Mouse (Mus musculus) liver, postnatal 0 days (tissue): ENCODE data around the gene Hectd2. TPM values are rescaled to one million over a fixed set of nuclear protein-coding genes. Genes with fewer than 3 reads are reported as not detected.

Experiments
- ATAC-seq: fragments of 200-750 bp; cut with Nextera tagmentation; 2 replicates; pipeline ENCODE4 v1.8.0; 2017; ENCODE audit warnings: mild to moderate bottlenecking, moderate library complexity
- DNase-seq: peaks from one replicate; pipeline ENCODE4 v3.0.0-alpha.2; 2016
- H3K27ac ChIP-seq: fragments of 300-500 bp; sonication (generic); 2 replicates; pipeline ENCODE4 v1.5.1; 2014; ENCODE audit warnings: antibody characterized with exemption, moderate library complexity, mild to moderate bottlenecking, low read depth
- H3K27me3 ChIP-seq: fragments of 300-500 bp; sonication (generic); 2 replicates; pipeline ENCODE4 v1.6.1; 2014; ENCODE audit warnings: low read length, control low read depth, mixed read lengths; ENCODE audit not compliant: insufficient read depth
- H3K36me3 ChIP-seq: fragments of 300-500 bp; sonication (generic); replicated peaks from 2 replicates; pipeline ENCODE4 v1.6.1; 2014; ENCODE audit warnings: mild to moderate bottlenecking, control low read depth, low read length, moderate library complexity, mixed read lengths; ENCODE audit not compliant: insufficient read depth
- H3K4me1 ChIP-seq: fragments of 300-500 bp; sonication (generic); 2 replicates; pipeline ENCODE4 v1.6.1; 2014; ENCODE audit warnings: antibody characterized with exemption, mild to moderate bottlenecking, control low read depth; ENCODE audit not compliant: insufficient read depth
- H3K4me2 ChIP-seq: fragments of 300-500 bp; sonication (generic); 2 replicates; pipeline ENCODE4 v1.6.1; 2014; ENCODE audit warnings: low read depth, mild to moderate bottlenecking, low read length, moderate library complexity, mixed read lengths
- H3K4me3 ChIP-seq: fragments of 300-500 bp; sonication (generic); 2 replicates; pipeline ENCODE4 v1.5.1; 2014; ENCODE audit warnings: low read depth, low read length
- H3K9ac ChIP-seq: fragments of 300-500 bp; sonication (generic); replicated peaks from 2 replicates; pipeline ENCODE4 v1.6.1; 2014; ENCODE audit warnings: mild to moderate bottlenecking, moderate library complexity
- H3K9me3 ChIP-seq: fragments of 300-500 bp; sonication (generic); 2 replicates; pipeline ENCODE4 v1.6.1; 2016; ENCODE audit warnings: mild to moderate bottlenecking, control low read depth, low read length, mixed read lengths
- CTCF ChIP-seq: sonication (generic); IDR thresholded peaks from 2 replicates; pipeline ENCODE4 v1.5.1; 2016; ENCODE audit warnings: antibody characterized with exemption, low read depth
- EP300 ChIP-seq: IDR thresholded peaks from 2 replicates; pipeline ENCODE4 v1.6.1; 2016; ENCODE audit warnings: antibody characterized with exemption, low read depth, mild to moderate bottlenecking
- WGBS: fragments of 180-500 bp; shearing (Covaris S2); extraction: QIAGEN DNeasy Blood & Tissue Kit; methylation state at CpG from one replicate; pipeline ENCODE4 v1.1.7; 2014; ENCODE audit not compliant: insufficient replicate concordance; 5-methylcytosine and 5-hydroxymethylcytosine counted together
- polyA plus RNA-seq: library from polyadenylated mRNA; unstranded; fragments of >200 nt; fragmentation: Nextera tagmentation; extraction: Ambion mirVana; gene quantifications from 2 replicates; pipeline ENCODE4 v1.2.1, GENCODE M21; 2015

Hectd2 gene
- polyA plus RNA-seq, 1 experiment from 2014 or later = 1.00 TPM

GRCm38 (mm10) chr19:36637223-36637622 lies 82.8 kb downstream of the Hectd2 start:
- TF ChIP-seq EP300 (no peak), CTCF (no peak)

GRCm38 (mm10) chr19:36637948-36638587 lies 83.6 kb downstream of the Hectd2 start:
- H3K9me3 ChIP-seq = no peaks in the 10 kb centered on the region
- ATAC-seq = peak; percentile 64
- H3K27me3 ChIP-seq = no peaks in the 10 kb centered on the region
- H3K4me3 ChIP-seq = no peak overlapping the region
- no peaks in the 10 kb centered on the region for H3K36me3 ChIP-seq
- TF ChIP-seq EP300 (no peak), CTCF (no peak)
- no peak for DNase-seq
- 65% methylated on average over 7 of the region's 7 CpGs for WGBS
- H3K4me1 ChIP-seq = peaks cover 15% of the 10 kb centered on the region
- no peak overlapping the region for H3K4me2 ChIP-seq
- no peak overlapping the region for H3K9ac ChIP-seq
- peak overlapping the region; percentile 22; the same call in 1 of the 2 replicates for H3K27ac ChIP-seq

More at GRCm38 (mm10) chr19:36637223-36637622, 82.8 kb downstream of the Hectd2 start:
- Histone ChIP-seq H3K36me3 (no peaks in the 10 kb centered on the region), H3K9ac (no peak overlapping the region), H3K27me3 (no peaks in the 10 kb centered on the region), H3K9me3 (no peaks in the 10 kb centered on the region), H3K27ac (no peak overlapping the region), H3K4me3 (no peak overlapping the region), H3K4me2 (no peak overlapping the region), H3K4me1 (peaks cover 20% of the 10 kb centered on the region)
- ATAC-seq = no peak
- 77% methylated on average over 3 of the region's 3 CpGs for WGBS
- no peak for DNase-seq

DNA sequence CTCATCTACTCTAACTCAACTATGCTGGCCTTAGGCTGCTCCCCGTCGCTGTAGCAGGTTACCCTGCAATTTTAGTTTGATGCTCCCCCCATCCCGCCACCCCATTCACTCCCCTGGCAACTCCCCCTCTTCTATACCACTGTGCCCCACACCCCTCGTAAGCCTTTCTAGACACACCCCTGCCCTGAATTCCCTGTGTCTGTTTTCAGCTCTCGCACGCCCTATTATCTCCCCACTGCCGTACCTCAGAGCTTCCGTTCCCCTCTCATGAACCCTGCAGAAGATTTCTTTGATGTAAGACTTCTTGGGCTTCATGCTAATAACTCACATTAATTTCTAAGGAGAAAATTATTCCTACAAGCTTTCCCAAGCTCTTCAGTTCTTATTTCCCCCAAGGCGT lies 84.6 kb downstream of the Hectd2 start:
- WGBS = 81% methylated on average over 9 of the region's 9 CpGs
- Histone ChIP-seq H3K4me3 (no peak overlapping the region), H3K27me3 (no peaks in the 10 kb centered on the region), H3K36me3 (no peaks in the 10 kb centered on the region), H3K9me3 (no peaks in the 10 kb centered on the region), H3K9ac (no peak overlapping the region), H3K27ac (no peak overlapping the region), H3K4me1 (peaks cover 11% of the 10 kb centered on the region), H3K4me2 (no peak overlapping the region)
- DNase-seq (no peak), ATAC-seq (no peak)
- TF ChIP-seq CTCF (no peak), EP300 (no peak)

DNA sequence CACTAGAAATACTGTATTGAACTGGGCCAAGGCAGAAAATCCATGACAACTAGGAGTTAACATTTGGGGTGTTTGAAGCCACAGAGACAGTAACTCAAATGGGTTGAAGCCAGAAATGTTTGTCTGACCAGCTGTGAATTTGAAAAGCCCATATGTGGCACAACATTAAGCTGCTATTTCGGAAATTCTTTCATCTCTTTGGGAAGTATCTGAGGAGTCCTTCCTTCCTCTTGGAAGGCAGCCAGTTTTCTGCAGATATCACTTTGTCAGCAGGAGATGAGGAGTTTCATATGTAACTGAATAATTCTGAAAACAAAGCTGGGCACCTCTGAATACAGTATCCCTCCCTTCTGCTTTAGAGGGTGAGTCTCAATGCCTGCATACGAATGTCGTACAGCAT lies 86.7 kb downstream of the Hectd2 start:
- DNase-seq (no peak), ATAC-seq (no peak)

DNA sequence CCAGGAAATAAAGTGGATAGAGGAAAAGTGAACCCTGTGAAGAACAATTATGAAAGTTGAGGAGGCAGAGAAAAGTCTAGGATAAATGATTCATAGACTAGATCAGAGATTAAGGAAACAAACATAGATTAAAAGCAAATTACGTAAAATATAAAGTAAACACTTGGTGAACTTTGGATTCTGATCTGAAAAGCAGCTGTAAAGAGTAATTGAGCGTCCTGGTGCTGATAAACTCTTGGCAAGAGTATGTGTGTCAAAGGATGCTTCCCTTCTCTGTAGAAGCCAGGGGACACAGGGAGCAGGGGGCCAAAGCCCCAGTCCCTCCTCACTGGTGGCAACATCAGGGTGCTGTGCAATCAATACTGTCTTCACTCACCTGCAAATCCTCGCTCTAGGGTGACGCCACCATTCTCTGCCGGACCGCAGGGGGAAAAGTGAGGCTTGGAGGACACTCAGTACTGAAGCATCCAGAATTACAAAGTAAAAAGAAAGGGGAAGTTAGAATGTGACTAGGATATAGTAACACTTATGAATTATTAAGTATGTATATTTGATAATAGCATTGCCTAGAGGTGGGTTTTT lies 91.0 kb downstream of the Hectd2 start:
- no peaks in the 10 kb centered on the region for H3K36me3 ChIP-seq
- WGBS = 64% methylated on average over 6 of the region's 6 CpGs
- H3K9me3 ChIP-seq = no peaks in the 10 kb centered on the region
- ATAC-seq = peak; percentile 47; the same call in 1 of the 2 replicates
- no peak overlapping the region for H3K4me3 ChIP-seq
- no peak overlapping the region for H3K27ac ChIP-seq
- H3K4me1 ChIP-seq = peaks cover 9% of the 10 kb centered on the region
- no peak overlapping the region for H3K4me2 ChIP-seq
- no peaks in the 10 kb centered on the region for H3K27me3 ChIP-seq
- DNase-seq = no peak
- TF ChIP-seq CTCF = no peak
- no peak; the same call in 1 of the 2 replicates for TF ChIP-seq EP300
- H3K9ac ChIP-seq = no peak overlapping the region

More for the DNA sequence above, 86.7 kb downstream of the Hectd2 start:
- Histone ChIP-seq H3K4me1 (peaks cover 7% of the 10 kb centered on the region), H3K9ac (no peak overlapping the region), H3K4me2 (no peak overlapping the region), H3K36me3 (no peaks in the 10 kb centered on the region), H3K27ac (no peak overlapping the region), H3K9me3 (no peaks in the 10 kb centered on the region), H3K4me3 (no peak overlapping the region), H3K27me3 (no peaks in the 10 kb centered on the region)
- WGBS = 68% methylated on average over 3 of the region's 3 CpGs
- TF ChIP-seq CTCF (no peak), EP300 (no peak)

- Histone ChIP-seq H3K27me3 (no peaks in the 10 kb centered on the region), H3K9ac (no peak overlapping the region), H3K4me2 (no peak overlapping the region), H3K27ac (no peak overlapping the region), H3K9me3 (no peaks in the 10 kb centered on the region), H3K36me3 (no peaks in the 10 kb centered on the region), H3K4me3 (no peak overlapping the region), H3K4me1 (peaks cover 9% of the 10 kb centered on the region)
- TF ChIP-seq EP300 (no peak), CTCF (no peak)
- WGBS = 63% methylated on average over 7 of the region's 7 CpGs
- DNase-seq (peak; percentile 36), ATAC-seq (0 out of 2 replicates have a peak, but pooled peaks have one; percentile 35)
Observed at GRCm38 (mm10) chr19:36646132-36646828, 91.8 kb downstream of the Hectd2 start.
